In the genomic region with DNA sequence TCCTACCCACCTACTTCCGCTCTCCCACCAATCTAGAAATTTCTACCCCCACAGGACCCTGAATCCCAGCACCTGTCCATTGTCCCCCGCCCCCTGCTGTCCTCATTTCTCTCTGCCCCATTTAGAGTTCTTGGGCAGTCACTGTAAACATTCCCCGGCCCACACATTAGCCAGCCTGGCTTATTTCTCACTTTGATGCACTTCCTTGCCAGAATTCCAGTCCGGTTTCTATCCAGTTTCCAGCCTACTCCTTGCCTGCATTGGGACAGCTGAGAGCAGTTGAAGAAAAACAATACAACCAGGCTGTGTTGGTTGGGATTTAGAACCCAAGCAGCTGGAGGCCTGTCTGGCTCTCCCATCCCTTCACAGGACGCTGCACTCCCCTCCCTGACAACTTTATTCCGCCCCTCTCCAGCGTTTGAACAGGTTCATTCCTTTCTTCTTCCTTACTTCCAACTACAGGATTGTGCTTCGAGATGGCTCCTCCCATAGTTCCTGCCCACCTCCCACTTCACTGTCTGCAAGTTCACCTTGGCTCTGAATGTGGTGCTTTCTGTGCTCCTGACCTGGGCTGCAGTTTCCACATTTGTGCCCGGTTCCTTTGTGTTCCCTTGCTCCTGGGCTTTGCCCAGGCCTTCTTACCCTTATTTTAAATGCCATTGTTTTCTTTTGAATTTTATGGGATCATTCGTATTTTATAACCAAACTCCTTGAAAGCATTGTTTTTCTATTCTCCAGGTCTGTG, we compare ENCODE assay signal across 17 mouse cellular contexts. TPM values are rescaled to one million over a fixed set of nuclear protein-coding genes. Genes with fewer than 3 reads are reported as not detected.
DNase-seq lines count a peak whose midpoint lies in the region; ATAC-seq and TF ChIP-seq lines count a peak whose summit lies in the region.
"Had no signal": no experiment of that assay in that cellular context is flagged by ENCODE, and none has a peak within 500 bp of the region (broad histone marks: within the 10 kb centered on the region; RNA-seq: fewer than 3 reads in every experiment).

No protein-coding gene starts in this region.

- TF ChIP-seq CTCF in left cerebral cortex, adult 2 months (IDR thresholded peaks at IDR 0.05): no peak

- H3K4me2 ChIP-seq in intestine, embryonic 15.5 days (replicated peaks): no peak overlapping the region
- H3K4me2 ChIP-seq: hindbrain, embryonic 15.5 days had no signal

- no peaks in the 10 kb centered on the region for H3K36me3 ChIP-seq in intestine, embryonic 15.5 days
- H3K36me3 ChIP-seq: hindbrain, embryonic 15.5 days had no signal

- no peak overlapping the region for H3K9ac ChIP-seq in intestine, embryonic 15.5 days
- H3K9ac ChIP-seq: hindbrain, embryonic 15.5 days had no signal

- intact Hi-C loops in left cerebral cortex, adult 2 months (cut with DNase I): no loop called here
- intact Hi-C loops in left cerebral cortex, postnatal 10 days (cut with DNase I): no loop called here

- no peaks in the 10 kb centered on the region for H3K9me3 ChIP-seq in intestine, embryonic 15.5 days
- H3K9me3 ChIP-seq: hindbrain, embryonic 15.5 days had no signal

- H3K4me3 ChIP-seq in left cerebral cortex, adult 2 months: no peak overlapping the region
- no peak overlapping the region for H3K4me3 ChIP-seq in intestine, embryonic 15.5 days (replicated peaks)
- H3K4me3 ChIP-seq: hindbrain, embryonic 15.5 days had no signal

- no peak for DNase-seq in frontal cortex, postnatal 14 days (ENCODE audit: low spot score in 2 of 2)
- peak in 1 of 2 experiments; percentile 33 for DNase-seq in left cerebral cortex, adult 2 months (ENCODE audit: extremely low spot score in 1 of 2, low spot score in 2 of 2)
- no peak for DNase-seq in left cerebral cortex, postnatal 10 days (ENCODE audit: extremely low spot score in 1 of 2, low spot score in 2 of 2)
- peak; percentile 16 for DNase-seq in right cerebral cortex, adult 18-20 months
- no peak for DNase-seq in right cerebral cortex, postnatal 14 days
- DNase-seq in right cerebral cortex, postnatal 25 days: peak; percentile 17
- DNase-seq: adrenal gland, postnatal 36 days; cerebellum, postnatal 10 days; embryo, embryonic 11 days; gastrocnemius, postnatal 10 days; heart, postnatal 10 days; kidney, adult 11 months had no signal

- H3K27ac ChIP-seq in left cerebral cortex, adult 2 months: peak overlapping the region; percentile 61; the same call in 1 of the 2 replicates
- H3K27ac ChIP-seq in intestine, embryonic 15.5 days: no peak overlapping the region
- H3K27ac ChIP-seq: hindbrain, embryonic 15.5 days had no signal

- no peaks in the 10 kb centered on the region for H3K4me1 ChIP-seq in intestine, embryonic 15.5 days (replicated peaks)
- H3K4me1 ChIP-seq: hindbrain, embryonic 15.5 days had no signal

- ATAC-seq in frontal cortex, adult (ENCODE audit: low TSS enrichment): peak; percentile 84
- ATAC-seq in intestine, embryonic 15.5 days: no peak
- ATAC-seq: forebrain, embryonic 14.5 days had no signal

- no peaks in the 10 kb centered on the region for H3K27me3 ChIP-seq in intestine, embryonic 15.5 days (replicated peaks)
- H3K27me3 ChIP-seq: CH12.LX; hindbrain, embryonic 15.5 days had no signal

- WGBS in intestine, embryonic 15.5 days: 52% methylated on average over 10 of the region's 10 CpGs

RNA-seq across cellular contexts. Expression of a gene that starts 36.4 kb away (rescaled TPM):
- total RNA-seq in left cerebral cortex, adult 2 months (2021): 100 to 1,000 TPM; 261 TPM
- total RNA-seq in left cerebral cortex, postnatal 10 days (2021): 100 to 1,000 TPM; 218 to 229 TPM
- 12.2 and 12.4 TPM in 2 replicates for polyA plus RNA-seq in intestine, embryonic 15.5 days (2015; fragmentation: Nextera tagmentation; extraction: Ambion mirVana)

Comparison
In these comparisons a context has a peak if more than half of its experiments do, and no peak if none do; other contexts are left out.
1. DNase-seq: peak in right cerebral cortex, adult 18-20 months (single experiment) and right cerebral cortex, postnatal 25 days (single experiment); none in frontal cortex, postnatal 14 days (0 of 2), left cerebral cortex, postnatal 10 days (0 of 2) and right cerebral cortex, postnatal 14 days (single experiment).